Mouse (Mus musculus) mesoderm, embryonic 11.5 days (tissue): ENCODE results near the gene Oosp2.

ENCODE experiments used
- DNase-seq: peaks from one replicate; pipeline ENCODE4 v3.0.0-alpha.2; 2012; ENCODE audit warnings: low read depth, low spot score

Gene Oosp2

DNA sequence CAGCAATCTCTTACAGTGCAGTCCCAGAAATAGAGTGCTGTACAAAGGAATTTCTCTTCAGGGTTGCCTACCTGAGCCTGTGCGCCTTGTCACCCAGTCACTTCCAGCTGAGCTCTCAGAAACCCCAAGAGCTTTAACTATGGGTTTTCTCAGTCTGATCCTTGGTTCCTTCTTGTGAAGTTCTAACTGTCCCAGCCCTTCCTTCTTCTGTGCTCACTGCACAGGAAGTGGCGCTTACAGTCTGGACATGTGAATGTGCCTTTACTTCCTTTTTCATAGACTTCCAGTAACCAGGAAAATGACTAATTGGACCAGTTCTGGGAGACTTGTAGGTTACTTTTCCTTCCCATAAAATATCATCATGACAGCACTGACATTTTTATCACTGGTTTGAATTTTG, 55.8 kb downstream of the Oosp2 start, which contains the start of gene Ms4a6d:
Ms4a6d (minus strand) TSS at position 247 of the 400 bp plus-strand sequence.
- DNase-seq = no peak

DNA sequence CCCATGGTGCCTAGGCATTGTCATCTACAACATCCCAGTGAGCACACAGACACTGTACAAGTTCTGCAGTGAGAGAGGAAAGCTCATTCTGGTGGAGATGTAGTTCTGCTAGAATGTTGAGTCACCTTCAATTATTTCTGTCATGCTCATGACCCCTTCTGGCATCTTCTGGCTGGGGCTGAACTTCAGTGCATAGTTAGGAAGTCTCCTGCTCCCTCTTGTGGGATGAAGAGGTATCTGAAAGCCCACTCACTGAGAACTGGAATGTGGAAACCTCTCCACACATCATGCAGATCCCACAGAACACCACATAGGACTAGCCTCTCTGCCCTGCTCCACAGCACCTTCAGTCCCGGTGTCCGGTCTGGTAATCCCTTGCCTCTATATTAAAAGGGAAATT, 58.3 kb downstream of the Oosp2 start:
- DNase-seq = peak; percentile 28

DNA sequence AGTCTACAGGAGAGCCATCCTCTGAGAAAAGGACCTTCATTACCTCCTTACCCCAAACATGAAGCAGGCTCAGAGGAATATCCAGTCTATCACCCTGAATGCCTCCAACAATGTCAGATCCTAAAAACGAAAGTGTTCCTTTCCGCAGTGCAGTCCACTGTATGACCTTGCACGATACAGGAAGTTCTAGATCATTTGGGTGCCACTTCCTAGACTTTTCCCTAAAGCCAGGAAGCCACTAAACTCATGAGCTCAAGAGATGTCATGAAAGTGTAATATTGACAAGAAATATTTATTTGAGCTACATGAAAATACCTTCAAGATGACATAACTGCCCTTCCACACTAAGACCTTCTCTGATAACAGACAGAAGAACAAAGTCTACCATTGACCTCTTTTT, 59.0 kb downstream of the Oosp2 start:
- no peak for DNase-seq
